Mouse (Mus musculus) adrenal gland (tissue): ENCODE data around the gene Adam10.

Experiments used
- intact Hi-C: fragments of 180-260 bp; cut with DNase I; formaldehyde crosslinking; loops from one replicate; pipeline ENCODE4 v1.15.1; 2025

The Adam10 gene

GRCm38 (mm10) chr9:70671772-70672579, 6.8 kb upstream of the Adam10 start:
- intact Hi-C loops, result no loop called here

- intact Hi-C loops, result no loop called here
These were observed 5.1 kb upstream of the Adam10 start for GRCm38 (mm10) chr9:70673656-70674055.

- intact Hi-C loops, result loop anchor here (5.0 kb wide), 2 partner anchors 257 to 397 kb away; no protein-coding TSS in a partner anchor
These were observed 3.7 kb upstream of the Adam10 start for GRCm38 (mm10) chr9:70675117-70675516.

GRCm38 (mm10) chr9:70675961-70676360, 2.8 kb upstream of the Adam10 start:
- intact Hi-C loops, result loop anchor here (5.0 kb wide), 2 partner anchors 256 to 396 kb away; no protein-coding TSS in a partner anchor

DNA sequence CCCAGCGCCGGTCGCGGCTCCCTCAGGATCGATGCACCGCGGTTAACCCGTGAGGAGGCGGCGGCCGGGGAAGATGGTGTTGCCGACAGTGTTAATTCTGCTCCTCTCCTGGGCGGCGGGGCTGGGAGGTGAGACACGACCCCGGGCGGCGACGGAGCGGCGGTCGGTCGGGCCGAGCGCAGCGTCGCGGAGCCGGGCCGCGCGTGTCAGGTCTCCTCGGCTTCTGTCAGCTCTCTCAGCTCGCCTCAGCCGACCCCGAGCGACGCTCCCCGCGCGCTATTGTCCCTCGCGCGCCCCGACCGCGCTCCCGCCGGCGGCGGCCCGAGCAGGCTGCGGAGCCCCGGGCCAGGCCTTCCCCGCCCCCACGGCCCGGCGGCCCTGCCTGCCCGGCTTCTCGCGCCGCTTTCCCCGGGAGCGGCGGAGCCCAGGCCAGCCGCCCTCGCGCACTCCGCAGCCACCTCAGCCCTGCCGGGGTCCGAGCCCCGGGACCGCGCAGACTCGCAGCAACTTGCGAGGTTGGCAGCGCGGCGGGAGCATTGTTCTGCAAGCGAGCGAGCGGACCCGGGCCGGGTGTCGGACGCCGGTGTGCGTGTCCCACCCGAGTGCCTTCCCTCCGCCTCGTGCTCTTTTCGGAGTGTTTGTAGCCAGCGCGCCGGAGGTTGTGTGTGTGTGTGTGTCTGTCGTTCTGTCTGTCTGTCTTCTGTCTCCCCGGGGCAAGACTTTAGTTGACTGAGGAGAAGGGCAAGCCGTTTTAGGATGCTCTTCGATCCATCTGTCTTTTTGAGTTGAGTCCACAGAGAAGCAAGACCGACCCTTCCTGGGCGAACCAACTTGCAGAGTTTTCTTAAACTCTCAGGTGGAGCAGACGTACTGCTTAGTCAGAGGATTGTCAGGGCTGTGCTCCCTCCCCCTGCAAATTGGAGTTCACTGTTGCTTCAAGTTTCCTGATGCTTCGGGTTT, 615 bp downstream of the Adam10 start:
- intact Hi-C loops, result loop anchor here (5.0 kb wide), 2 partner anchors 253 to 393 kb away; no protein-coding TSS in a partner anchor

DNA sequence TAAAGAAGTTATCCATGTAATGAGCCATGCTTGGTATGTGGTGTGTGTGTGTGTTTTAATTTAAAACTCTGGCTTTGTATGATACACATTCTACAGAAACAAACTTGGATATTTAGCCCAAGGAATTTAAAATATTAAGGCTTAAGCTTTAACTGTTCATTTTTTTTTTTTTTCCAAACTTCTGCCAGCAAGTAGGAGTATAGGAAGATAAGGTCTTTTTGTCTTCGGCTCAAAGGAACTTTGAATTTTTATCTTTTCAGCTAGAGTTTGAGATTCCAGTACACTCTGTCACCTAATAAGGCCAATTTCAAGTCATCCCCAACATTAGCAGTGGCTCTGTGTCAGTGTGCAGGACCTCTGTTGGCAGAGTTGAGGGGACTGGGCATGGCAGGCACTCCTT, 3.4 kb downstream of the Adam10 start:
- intact Hi-C loops, result no loop called here

DNA sequence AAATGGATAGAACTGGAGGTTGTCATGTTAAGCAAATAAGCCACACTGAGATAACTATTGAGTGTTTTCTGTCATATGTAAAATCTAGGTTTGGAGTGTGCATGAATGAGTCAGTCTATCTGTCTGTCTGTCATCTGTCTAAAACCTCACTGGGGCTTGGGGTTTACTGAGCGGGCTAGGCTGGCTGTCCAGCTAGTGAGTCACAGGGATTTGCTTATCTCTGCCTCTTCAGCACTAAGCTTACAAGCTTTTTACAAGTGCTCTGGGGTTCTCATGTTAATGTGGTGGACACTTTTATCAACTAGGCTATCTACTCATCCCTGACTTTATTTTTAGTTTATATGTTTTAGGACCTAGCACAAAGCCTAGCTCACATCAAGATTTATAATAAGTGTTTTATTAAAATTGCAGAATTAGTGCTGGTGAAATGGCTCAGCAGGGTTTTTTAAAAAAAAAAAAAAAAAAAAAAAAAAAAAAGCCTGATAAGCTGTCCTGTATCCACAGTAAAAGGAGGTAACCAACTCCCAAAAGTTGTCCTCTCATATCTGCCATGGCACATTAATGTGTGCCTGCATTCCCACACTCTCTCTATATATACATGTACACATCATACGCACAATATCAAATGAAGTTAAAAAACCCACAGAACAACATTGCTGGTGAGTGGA, 9.6 kb downstream of the Adam10 start:
- intact Hi-C loops, result no loop called here

GRCm38 (mm10) chr9:70689926-70690325, 11.1 kb downstream of the Adam10 start:
- intact Hi-C loops, result no loop called here

GRCm38 (mm10) chr9:70690579-70690978, 11.8 kb downstream of the Adam10 start:
- intact Hi-C loops, result no loop called here

- intact Hi-C loops, result no loop called here
These were observed 13.2 kb downstream of the Adam10 start for GRCm38 (mm10) chr9:70691772-70692693.

GRCm38 (mm10) chr9:70695723-70696122, 16.9 kb downstream of the Adam10 start:
- intact Hi-C loops, result no loop called here

- intact Hi-C loops, result no loop called here
These were observed 19.3 kb downstream of the Adam10 start for GRCm38 (mm10) chr9:70698090-70698489.

DNA sequence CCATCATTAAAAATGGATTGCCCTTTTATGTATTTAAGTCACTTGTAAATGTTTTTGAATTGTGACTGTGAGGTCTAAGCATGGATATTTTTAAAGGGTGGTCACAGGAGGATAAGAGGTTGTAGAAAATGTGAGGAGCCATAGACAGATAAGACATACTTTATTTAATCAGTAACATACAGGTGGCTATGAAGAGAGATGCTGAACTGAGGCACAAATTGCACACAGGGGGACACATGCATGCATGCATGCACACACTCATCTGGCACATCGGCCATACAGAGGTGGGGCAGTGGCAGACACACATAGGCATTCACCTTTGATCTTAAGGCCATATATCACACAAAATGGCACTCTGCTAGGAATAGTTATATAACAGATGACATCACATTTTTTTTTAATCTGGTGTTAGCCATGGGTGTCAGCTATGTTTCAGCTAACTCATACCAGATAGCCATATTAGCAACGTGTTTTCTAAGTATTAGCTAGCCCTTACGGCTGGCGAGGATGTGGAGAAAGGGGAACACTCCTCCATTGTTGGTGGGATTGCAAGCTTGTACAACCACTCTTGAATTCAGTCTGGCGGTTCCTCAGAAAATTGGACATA, 24.9 kb downstream of the Adam10 start:
- intact Hi-C loops, result no loop called here

- intact Hi-C loops, result no loop called here
These were observed 27.6 kb downstream of the Adam10 start for GRCm38 (mm10) chr9:70706444-70706843.

- intact Hi-C loops, result no loop called here
These were observed 50.7 kb downstream of the Adam10 start for GRCm38 (mm10) chr9:70729544-70729943.

DNA sequence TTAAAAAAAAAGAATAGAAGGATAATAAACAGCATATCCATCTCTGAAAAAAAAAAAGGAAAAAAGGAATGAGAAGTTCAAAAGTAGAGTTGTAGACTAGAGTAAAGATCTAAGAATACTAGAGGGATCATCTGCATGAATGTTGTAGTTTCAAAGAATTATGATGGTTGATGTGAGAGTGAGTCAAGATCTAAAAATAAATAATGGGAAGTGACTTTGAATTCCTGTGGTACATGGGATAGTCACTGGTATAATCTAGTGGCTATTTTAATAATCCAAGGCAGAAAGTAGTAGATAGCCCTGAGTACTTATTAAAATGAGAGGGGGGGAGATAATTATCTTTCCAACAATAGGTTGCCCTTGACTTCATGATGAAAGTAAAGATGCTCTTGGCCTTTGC, 52.3 kb downstream of the Adam10 start:
- intact Hi-C loops, result no loop called here

GRCm38 (mm10) chr9:70733208-70733607, 54.4 kb downstream of the Adam10 start:
- intact Hi-C loops, result no loop called here

GRCm38 (mm10) chr9:70739998-70740397, 61.2 kb downstream of the Adam10 start:
- intact Hi-C loops, result no loop called here

- intact Hi-C loops, result no loop called here
These were observed 72.9 kb downstream of the Adam10 start for GRCm38 (mm10) chr9:70751504-70752222.
